Comparison of ENCODE assay signal across 14 mouse cellular contexts in genomic region chr10:68916147-68916546, GRCm38 (mm10).
"Had no signal": no experiment of that assay in that cellular context is flagged by ENCODE, and none has a peak within 500 bp of the region (broad histone marks: within the 10 kb centered on the region; RNA-seq: fewer than 3 reads in every experiment).

No protein-coding gene starts in this region.

- ATAC-seq: liver, postnatal 0 days had no signal

- H3K36me3 ChIP-seq: limb, embryonic 12.5 days; liver, embryonic 13.5 days; midbrain, embryonic 12.5 days; neural tube, embryonic 12.5 days had no signal

- H3K4me3 ChIP-seq: layer of hippocampus, adult 2 months; limb, embryonic 12.5 days; liver, embryonic 13.5 days; midbrain, embryonic 12.5 days; neural tube, embryonic 12.5 days had no signal

- H3K27me3 ChIP-seq: limb, embryonic 12.5 days; liver, embryonic 13.5 days; midbrain, embryonic 12.5 days; neural tube, embryonic 12.5 days had no signal

- DNase-seq: kidney, adult 9 months; kidney, postnatal 4 days; liver; liver, embryonic 13.5 days; liver, postnatal 0 days; right cerebral cortex, postnatal 25 days; thymus, postnatal 14 days had no signal

- H3K4me2 ChIP-seq: limb, embryonic 12.5 days; liver, embryonic 13.5 days; midbrain, embryonic 12.5 days; neural tube, embryonic 12.5 days had no signal

- H3K9me3 ChIP-seq: limb, embryonic 12.5 days; liver, embryonic 13.5 days; midbrain, embryonic 12.5 days; neural tube, embryonic 12.5 days had no signal

- H3K9ac ChIP-seq: limb, embryonic 12.5 days; liver, embryonic 13.5 days; liver, postnatal 0 days; midbrain, embryonic 12.5 days; neural tube, embryonic 12.5 days had no signal

- H3K4me1 ChIP-seq: limb, embryonic 12.5 days; liver, embryonic 13.5 days; midbrain, embryonic 12.5 days; neural tube, embryonic 12.5 days had no signal

- H3K27ac ChIP-seq: kidney, postnatal 0 days; layer of hippocampus, adult 2 months; limb, embryonic 12.5 days; liver, embryonic 13.5 days; macrophage; midbrain, embryonic 12.5 days; neural tube, embryonic 12.5 days; stomach, postnatal 0 days had no signal
